Mouse (Mus musculus): ENCODE data around the gene Ints5. TPM values are rescaled to one million over a fixed set of nuclear protein-coding genes. Genes with fewer than 3 reads are reported as not detected.

Gene Ints5
- polyA plus RNA-seq, 1 experiment from 2014 or later: 24.8 TPM

GRCm38 (mm10) chr19:8897865-8898495 is 5.2 kb downstream of the Ints5 start, which contains the start of gene Ganab:
TSS of gene Ganab (plus strand) at chr19:8898071.
- WGBS: under 1% methylated on average over 53 of the region's 53 CpGs

GRCm38 (mm10) chr19:8898576-8898975 is 5.8 kb downstream of the Ints5 start:
- no peaks in the 10 kb centered on the region for H3K9me3 ChIP-seq (replicated peaks; ENCODE audit: control insufficient read depth, low read length)
- WGBS: 5% methylated on average over 13 of the region's 13 CpGs
- H3K27me3 ChIP-seq (ENCODE audit: control insufficient read depth, insufficient read depth, low read length): no peaks in the 10 kb centered on the region
- H3K9ac ChIP-seq (ENCODE audit: low read length): peak overlapping the region; percentile 95
- peaks cover 25% of the 10 kb centered on the region for H3K4me1 ChIP-seq (ENCODE audit: control insufficient read depth, insufficient read depth, low read length)
- H3K36me3 ChIP-seq (ENCODE audit: control insufficient read depth, insufficient read depth): peaks cover 19% of the 10 kb centered on the region
- H3K4me3 ChIP-seq (ENCODE audit: low read length): peak overlapping the region; percentile 92
- ATAC-seq (replicated peaks; ENCODE audit: extremely low read depth, insufficient read depth, low FRiP score): no peak; the same call in 1 of the 2 replicates
- H3K4me2 ChIP-seq (ENCODE audit: low read depth, low read length): peak overlapping the region; percentile 79
- peak overlapping the region; percentile 85 for H3K27ac ChIP-seq (ENCODE audit: low read length)

More at GRCm38 (mm10) chr19:8897865-8898495, 5.2 kb downstream of the Ints5 start, which contains the start of gene Ganab:
- Histone ChIP-seq H3K27ac (ENCODE audit: low read length) (peak within 1 kb of the TSS; percentile 88), H3K27me3 (ENCODE audit: control insufficient read depth, insufficient read depth, low read length) (no peaks in the 10 kb centered on the region), H3K36me3 (ENCODE audit: control insufficient read depth, insufficient read depth) (peaks cover 13% of the 10 kb centered on the region), H3K9ac (ENCODE audit: low read length) (peak within 1 kb of the TSS; percentile 95), H3K4me2 (ENCODE audit: low read depth, low read length) (peak within 1 kb of the TSS; percentile 79), H3K9me3 (replicated peaks; ENCODE audit: control insufficient read depth, low read length) (no peaks in the 10 kb centered on the region), H3K4me1 (ENCODE audit: control insufficient read depth, insufficient read depth, low read length) (peaks cover 27% of the 10 kb centered on the region), H3K4me3 (ENCODE audit: low read length) (peak within 1 kb of the TSS; percentile 92)
- peak; percentile 99 for ATAC-seq (replicated peaks; ENCODE audit: extremely low read depth, insufficient read depth, low FRiP score)

GRCm38 (mm10) chr19:8899079-8899478 is 6.3 kb downstream of the Ints5 start:
- Histone ChIP-seq H3K9ac (ENCODE audit: low read length) (peak overlapping the region; percentile 95), H3K9me3 (replicated peaks; ENCODE audit: control insufficient read depth, low read length) (no peaks in the 10 kb centered on the region), H3K36me3 (ENCODE audit: control insufficient read depth, insufficient read depth) (peaks cover 21% of the 10 kb centered on the region), H3K27ac (ENCODE audit: low read length) (no peak overlapping the region), H3K4me2 (ENCODE audit: low read depth, low read length) (peak overlapping the region; percentile 79), H3K4me3 (ENCODE audit: low read length) (peak overlapping the region; percentile 92), H3K4me1 (ENCODE audit: control insufficient read depth, insufficient read depth, low read length) (peaks cover 20% of the 10 kb centered on the region), H3K27me3 (ENCODE audit: control insufficient read depth, insufficient read depth, low read length) (no peaks in the 10 kb centered on the region)
- WGBS: 35% methylated on average over 3 of the region's 3 CpGs
- ATAC-seq (replicated peaks; ENCODE audit: extremely low read depth, insufficient read depth, low FRiP score): no peak

- Histone ChIP-seq H3K4me2 (ENCODE audit: low read depth, low read length) (no peak overlapping the region), H3K27me3 (ENCODE audit: control insufficient read depth, insufficient read depth, low read length) (no peaks in the 10 kb centered on the region), H3K4me1 (ENCODE audit: control insufficient read depth, insufficient read depth, low read length) (peaks cover 10% of the 10 kb centered on the region), H3K27ac (ENCODE audit: low read length) (no peak overlapping the region), H3K9ac (ENCODE audit: low read length) (no peak overlapping the region), H3K36me3 (ENCODE audit: control insufficient read depth, insufficient read depth) (peaks cover 53% of the 10 kb centered on the region), H3K4me3 (ENCODE audit: low read length) (no peak overlapping the region), H3K9me3 (replicated peaks; ENCODE audit: control insufficient read depth, low read length) (no peaks in the 10 kb centered on the region)
- whole genome bisulfite sequencing: 92% methylated on average over 5 of the region's 5 CpGs
- no peak for ATAC-seq (replicated peaks; ENCODE audit: extremely low read depth, insufficient read depth, low FRiP score)
These were observed 10.6 kb downstream of the Ints5 start for GRCm38 (mm10) chr19:8903412-8903811.

GRCm38 (mm10) chr19:8908531-8908930 is 15.7 kb downstream of the Ints5 start:
- no peak overlapping the region for H3K9ac ChIP-seq (ENCODE audit: low read length)
- no peak overlapping the region for H3K4me3 ChIP-seq (ENCODE audit: low read length)
- H3K27me3 ChIP-seq (ENCODE audit: control insufficient read depth, insufficient read depth, low read length): no peaks in the 10 kb centered on the region
- peaks cover 89% of the 10 kb centered on the region for H3K36me3 ChIP-seq (ENCODE audit: control insufficient read depth, insufficient read depth)
- no peaks in the 10 kb centered on the region for H3K4me1 ChIP-seq (ENCODE audit: control insufficient read depth, insufficient read depth, low read length)
- H3K27ac ChIP-seq (ENCODE audit: low read length): no peak overlapping the region
- no peak overlapping the region for H3K4me2 ChIP-seq (ENCODE audit: low read depth, low read length)
- WGBS: 88% methylated on average over 6 of the region's 6 CpGs
- ATAC-seq (replicated peaks; ENCODE audit: extremely low read depth, insufficient read depth, low FRiP score): no peak
- H3K9me3 ChIP-seq (replicated peaks; ENCODE audit: control insufficient read depth, low read length): no peaks in the 10 kb centered on the region

- Histone ChIP-seq H3K9ac (ENCODE audit: low read length) (no peak overlapping the region), H3K27ac (ENCODE audit: low read length) (no peak overlapping the region), H3K9me3 (replicated peaks; ENCODE audit: control insufficient read depth, low read length) (no peaks in the 10 kb centered on the region), H3K4me2 (ENCODE audit: low read depth, low read length) (no peak overlapping the region), H3K4me3 (ENCODE audit: low read length) (no peak overlapping the region), H3K36me3 (ENCODE audit: control insufficient read depth, insufficient read depth) (peaks cover 93% of the 10 kb centered on the region), H3K27me3 (ENCODE audit: control insufficient read depth, insufficient read depth, low read length) (no peaks in the 10 kb centered on the region), H3K4me1 (ENCODE audit: control insufficient read depth, insufficient read depth, low read length) (no peaks in the 10 kb centered on the region)
- WGBS: 86% methylated on average over 5 of the region's 5 CpGs
- no peak for ATAC-seq (replicated peaks; ENCODE audit: extremely low read depth, insufficient read depth, low FRiP score)
These were observed 19.0 kb downstream of the Ints5 start for GRCm38 (mm10) chr19:8911810-8912209.

- peaks cover 73% of the 10 kb centered on the region for H3K36me3 ChIP-seq (ENCODE audit: control insufficient read depth, insufficient read depth)
- no peak for ATAC-seq (replicated peaks; ENCODE audit: extremely low read depth, insufficient read depth, low FRiP score)
- H3K27ac ChIP-seq (ENCODE audit: low read length): no peak overlapping the region
- no peaks in the 10 kb centered on the region for H3K27me3 ChIP-seq (ENCODE audit: control insufficient read depth, insufficient read depth, low read length)
- no peaks in the 10 kb centered on the region for H3K9me3 ChIP-seq (replicated peaks; ENCODE audit: control insufficient read depth, low read length)
- no peak overlapping the region for H3K9ac ChIP-seq (ENCODE audit: low read length)
- no peak overlapping the region for H3K4me3 ChIP-seq (ENCODE audit: low read length)
- no peaks in the 10 kb centered on the region for H3K4me1 ChIP-seq (ENCODE audit: control insufficient read depth, insufficient read depth, low read length)
- 92% methylated on average over 3 of the region's 3 CpGs for WGBS
- no peak overlapping the region for H3K4me2 ChIP-seq (ENCODE audit: low read depth, low read length)
These were observed 21.4 kb downstream of the Ints5 start for GRCm38 (mm10) chr19:8914212-8914611.

GRCm38 (mm10) chr19:8919000-8919399 is 26.2 kb downstream of the Ints5 start:
- no peaks in the 10 kb centered on the region for H3K27me3 ChIP-seq (ENCODE audit: control insufficient read depth, insufficient read depth, low read length)
- H3K4me1 ChIP-seq (ENCODE audit: control insufficient read depth, insufficient read depth, low read length): peaks cover 12% of the 10 kb centered on the region
- H3K9ac ChIP-seq (ENCODE audit: low read length): no peak overlapping the region
- ATAC-seq (replicated peaks; ENCODE audit: extremely low read depth, insufficient read depth, low FRiP score): no peak
- H3K36me3 ChIP-seq (ENCODE audit: control insufficient read depth, insufficient read depth): peaks cover 27% of the 10 kb centered on the region
- 92% methylated on average over 3 of the region's 3 CpGs for WGBS
- no peak overlapping the region for H3K4me3 ChIP-seq (ENCODE audit: low read length)
- no peak overlapping the region for H3K4me2 ChIP-seq (ENCODE audit: low read depth, low read length)
- H3K27ac ChIP-seq (ENCODE audit: low read length): no peak overlapping the region
- no peaks in the 10 kb centered on the region for H3K9me3 ChIP-seq (replicated peaks; ENCODE audit: control insufficient read depth, low read length)

- peak overlapping the region; percentile 72 for H3K4me2 ChIP-seq (ENCODE audit: low read depth, low read length)
- peaks cover 21% of the 10 kb centered on the region for H3K36me3 ChIP-seq (ENCODE audit: control insufficient read depth, insufficient read depth)
- no peaks in the 10 kb centered on the region for H3K9me3 ChIP-seq (replicated peaks; ENCODE audit: control insufficient read depth, low read length)
- 55% methylated on average over 6 of the region's 6 CpGs for WGBS
- H3K4me1 ChIP-seq (ENCODE audit: control insufficient read depth, insufficient read depth, low read length): peaks cover 12% of the 10 kb centered on the region
- peak overlapping the region; percentile 87 for H3K9ac ChIP-seq (ENCODE audit: low read length)
- peak overlapping the region; percentile 83 for H3K4me3 ChIP-seq (ENCODE audit: low read length)
- no peak for ATAC-seq (replicated peaks; ENCODE audit: extremely low read depth, insufficient read depth, low FRiP score)
- no peaks in the 10 kb centered on the region for H3K27me3 ChIP-seq (ENCODE audit: control insufficient read depth, insufficient read depth, low read length)
- H3K27ac ChIP-seq (ENCODE audit: low read length): peak overlapping the region; percentile 89
These were observed 26.9 kb downstream of the Ints5 start for GRCm38 (mm10) chr19:8919684-8920072.
